Mouse (Mus musculus) retina, postnatal 1 day (tissue): Measurements from ENCODE around the gene Ifna2.
A peak's percentile ranks its signal among the peaks of the same experiment; 100 is the strongest.

Source experiments
- DNase-seq: peaks from one replicate; pipeline ENCODE4 v3.0.0-alpha.2; 2012

Ifna2 gene

DNA sequence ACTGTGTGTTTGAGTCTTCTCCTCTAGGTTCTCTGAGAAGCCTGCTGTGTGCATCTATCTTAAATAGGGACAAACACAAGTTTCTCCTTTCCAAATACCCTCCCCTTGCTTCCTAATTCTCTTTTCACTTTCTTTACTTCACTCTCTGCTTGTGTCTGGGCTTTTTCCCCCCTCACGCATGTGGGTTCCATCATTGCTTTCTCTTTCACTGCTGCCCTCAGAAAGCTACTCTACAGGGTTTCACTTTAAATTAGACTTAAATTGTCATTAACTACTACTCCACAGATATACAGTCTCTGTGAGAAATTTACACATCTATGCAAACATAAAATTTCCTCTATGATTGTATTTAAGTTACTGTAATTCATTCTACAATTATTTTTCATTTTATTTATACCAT, at the start of gene Ifna2:
Gene Ifna2 (minus strand): TSS at position 101 of the 400 bp plus-strand sequence.
- DNase-seq, result no peak

GRCm38 (mm10) chr4:88727324-88727723, 43.6 kb upstream of the Ifna2 start:
- peak; percentile 48 for DNase-seq

GRCm38 (mm10) chr4:88726727-88727126, 43.0 kb upstream of the Ifna2 start:
- DNase-seq, result no peak

DNA sequence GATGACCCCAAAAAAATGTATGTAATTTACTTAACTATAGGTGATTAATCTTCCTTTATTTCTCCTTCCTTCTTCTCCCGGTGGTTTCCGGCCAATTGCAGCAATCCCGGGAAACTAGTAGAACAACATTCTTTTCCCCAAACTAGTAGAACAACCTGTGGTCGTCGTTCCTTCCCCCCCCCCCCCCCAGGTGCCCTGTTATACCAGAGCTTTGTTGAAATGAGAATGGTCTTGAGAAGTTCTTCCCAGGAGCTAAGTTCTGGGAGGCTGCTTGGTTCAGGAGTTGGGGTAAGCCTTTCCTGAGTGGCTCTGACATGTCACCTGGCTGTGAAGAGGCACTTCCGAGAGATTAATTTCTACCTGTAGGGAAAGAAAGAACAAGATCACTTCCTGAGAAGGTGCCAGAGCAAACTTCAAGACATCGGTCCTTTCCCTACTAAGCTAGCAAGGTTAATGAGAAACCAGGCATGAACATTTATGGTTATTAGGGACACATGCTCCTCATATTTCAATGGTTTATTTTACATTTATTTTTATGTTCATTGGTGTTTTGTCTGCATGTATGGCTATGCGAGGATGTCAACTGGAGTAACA, 39.9 kb upstream of the Ifna2 start:
- no peak for DNase-seq

DNA sequence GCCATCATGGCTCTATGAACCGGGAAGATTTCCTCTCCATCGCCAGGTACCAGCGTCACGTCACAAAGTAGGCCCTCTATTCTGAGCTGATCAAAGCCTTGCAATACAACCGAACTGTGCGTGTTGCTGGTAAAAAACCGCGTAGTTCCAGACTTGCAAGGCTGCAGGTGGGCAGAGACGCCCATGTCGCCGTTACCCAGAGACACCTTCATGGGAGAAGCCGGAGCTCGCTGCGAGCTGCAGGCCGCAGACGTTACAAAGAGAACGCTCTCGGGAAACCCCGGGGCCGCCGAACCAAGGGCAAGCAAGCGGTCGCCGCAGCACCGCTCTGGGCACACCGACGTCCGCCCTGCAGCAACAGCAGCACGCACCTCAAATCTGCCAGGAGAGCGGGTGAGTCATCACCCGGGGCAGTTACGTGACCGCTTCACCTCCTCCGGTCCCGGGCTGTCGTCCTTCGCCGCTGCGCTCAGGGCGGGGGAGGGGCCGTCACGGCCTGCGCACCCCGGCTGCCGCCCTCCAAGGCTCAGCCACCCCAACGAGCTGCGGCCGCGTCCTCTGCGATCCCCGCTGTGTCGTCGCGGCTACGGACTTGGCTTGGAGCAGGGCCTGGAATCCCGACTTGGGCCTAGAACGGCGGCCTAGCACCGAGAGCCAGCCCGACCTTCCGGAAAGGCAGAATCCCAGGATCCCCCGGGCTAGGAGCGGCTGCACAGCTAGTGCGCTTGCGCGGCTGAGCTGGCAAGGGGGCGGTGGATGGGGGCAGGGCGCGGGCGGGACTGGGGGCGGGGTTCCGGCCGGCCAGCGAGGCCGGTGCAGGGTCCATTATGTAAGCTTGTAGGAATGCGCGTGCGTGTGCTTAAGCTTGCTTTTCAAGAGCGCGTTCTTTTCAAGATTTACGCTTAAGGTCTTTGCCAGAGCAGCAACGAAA, 38.3 kb upstream of the Ifna2 start, which contains the start of the genes Gm26566 and Klhl9:
Gene Gm26566 (plus strand): TSS at position 15 of the 931 bp plus-strand sequence.
Gene Klhl9 (minus strand): TSS at position 675 of the 931 bp plus-strand sequence.
- DNase-seq, result peak; percentile 96

DNA sequence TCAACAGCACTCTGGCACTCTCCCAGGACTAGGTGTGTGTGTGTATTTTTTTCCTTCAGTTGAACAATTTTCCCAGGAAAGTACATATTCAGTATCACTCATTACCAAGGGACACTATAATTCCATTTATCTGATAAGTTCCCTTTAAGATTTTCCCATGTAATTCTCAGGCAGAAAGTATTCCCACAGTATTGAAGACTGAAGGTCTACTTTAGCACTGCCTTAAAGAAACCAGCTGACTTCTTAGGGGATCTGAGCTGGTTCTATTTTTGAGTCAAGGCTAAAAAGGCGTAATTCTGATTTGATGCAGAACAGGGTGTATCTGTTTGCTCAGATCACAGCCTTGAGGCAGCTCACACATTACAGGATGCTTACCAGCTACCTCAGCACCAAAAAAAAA, 35.0 kb upstream of the Ifna2 start:
- no peak for DNase-seq

DNA sequence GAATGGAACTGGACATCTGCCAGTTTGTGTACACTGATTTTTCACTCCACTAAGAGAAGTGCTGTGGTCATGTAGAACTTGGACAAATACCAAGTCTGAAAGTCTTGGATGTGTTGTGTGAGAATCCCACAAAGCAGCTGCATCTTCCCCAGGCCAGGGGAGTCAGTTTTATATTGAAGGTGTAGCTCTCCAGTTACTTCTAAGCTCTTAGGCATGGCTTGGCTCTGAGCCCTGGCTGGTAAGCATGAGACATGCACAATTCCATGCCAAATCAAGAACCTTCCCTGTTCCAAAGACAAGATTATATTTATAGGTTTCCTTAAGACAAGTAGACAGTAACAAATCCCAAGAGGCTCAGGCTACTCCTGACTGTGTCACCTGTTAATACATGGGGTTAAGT, 31.3 kb upstream of the Ifna2 start:
- no peak for DNase-seq

GRCm38 (mm10) chr4:88714281-88714680, 30.6 kb upstream of the Ifna2 start:
- DNase-seq, result no peak

DNA sequence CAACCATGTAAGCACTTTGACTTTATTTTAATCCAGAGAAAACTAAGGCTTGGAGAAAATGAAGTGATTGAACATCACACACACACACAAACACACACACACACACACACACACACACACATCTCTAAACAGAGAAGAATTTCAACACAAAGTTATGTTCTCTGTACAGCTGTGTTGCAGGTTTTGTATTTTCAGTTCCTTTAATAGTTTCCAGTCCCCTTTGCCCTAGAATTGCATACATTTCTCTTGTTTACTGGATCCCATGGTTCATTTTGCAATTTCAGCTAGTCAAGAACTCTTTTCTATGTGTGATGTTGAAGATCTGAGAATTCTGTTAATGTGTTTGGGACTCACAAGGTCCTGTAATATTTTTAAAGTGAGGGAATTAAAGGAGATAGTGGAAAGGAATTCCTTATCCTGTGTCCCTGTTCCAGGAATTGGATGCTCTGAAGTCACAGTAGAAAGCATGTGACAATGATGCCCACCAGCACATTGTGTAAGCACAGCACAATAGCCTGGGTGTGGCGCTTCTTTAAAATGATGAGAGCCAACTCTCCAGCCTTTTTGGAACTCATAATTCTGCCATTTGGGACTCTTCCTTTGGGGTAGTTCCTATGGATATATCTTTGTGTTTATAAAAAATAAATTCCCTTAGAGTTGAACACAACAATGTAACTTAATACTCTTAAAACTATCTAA, 23.6 kb upstream of the Ifna2 start:
- no peak for DNase-seq

GRCm38 (mm10) chr4:88705924-88706323, 22.2 kb upstream of the Ifna2 start:
- no peak for DNase-seq

GRCm38 (mm10) chr4:88699301-88699700, 15.6 kb upstream of the Ifna2 start:
- no peak for DNase-seq

DNA sequence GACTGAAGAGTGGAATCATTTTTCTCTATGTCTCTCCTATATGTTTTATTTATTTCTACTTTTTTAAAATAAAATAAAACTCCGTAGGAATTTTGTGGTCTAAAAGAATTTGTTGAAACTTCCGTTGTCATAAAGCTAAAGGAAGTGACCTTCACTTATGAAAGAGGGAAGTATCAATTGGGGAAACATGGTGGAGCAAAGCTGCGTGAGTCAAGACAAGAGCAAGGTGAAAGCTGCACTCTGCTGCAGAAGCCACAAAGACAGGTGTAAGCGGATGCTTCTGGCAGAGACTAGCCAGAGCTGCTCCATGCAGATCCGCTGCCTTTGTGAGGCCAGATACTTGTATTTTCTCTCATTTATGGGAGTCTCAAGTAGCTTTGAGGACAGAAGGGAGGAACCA, 15.1 kb upstream of the Ifna2 start:
- no peak for DNase-seq

GRCm38 (mm10) chr4:88697753-88698152, 14.0 kb upstream of the Ifna2 start:
- DNase-seq, result no peak

DNA sequence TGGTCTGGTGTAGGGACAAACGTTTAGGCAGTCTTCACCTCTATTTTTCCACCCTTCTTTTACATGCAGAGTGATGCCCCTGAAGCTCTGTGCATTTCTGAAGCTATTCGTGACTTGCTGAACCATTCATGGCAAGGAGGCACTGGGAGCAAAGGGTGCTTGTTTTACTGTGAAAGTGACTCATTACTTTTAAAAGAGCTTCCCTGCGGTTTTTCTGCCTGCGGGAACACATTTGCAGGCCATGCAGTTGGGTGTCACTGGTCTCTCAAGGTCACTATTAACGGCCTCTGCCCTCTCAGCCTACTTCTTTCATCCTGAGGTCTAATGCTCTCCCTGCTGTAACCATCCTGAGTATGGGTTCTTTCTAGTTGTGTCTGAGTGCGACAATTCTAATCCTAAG, 13.4 kb upstream of the Ifna2 start:
- DNase-seq, result no peak

- DNase-seq, result peak; percentile 83
Observed at GRCm38 (mm10) chr4:88696237-88696884, 12.6 kb upstream of the Ifna2 start.

DNA sequence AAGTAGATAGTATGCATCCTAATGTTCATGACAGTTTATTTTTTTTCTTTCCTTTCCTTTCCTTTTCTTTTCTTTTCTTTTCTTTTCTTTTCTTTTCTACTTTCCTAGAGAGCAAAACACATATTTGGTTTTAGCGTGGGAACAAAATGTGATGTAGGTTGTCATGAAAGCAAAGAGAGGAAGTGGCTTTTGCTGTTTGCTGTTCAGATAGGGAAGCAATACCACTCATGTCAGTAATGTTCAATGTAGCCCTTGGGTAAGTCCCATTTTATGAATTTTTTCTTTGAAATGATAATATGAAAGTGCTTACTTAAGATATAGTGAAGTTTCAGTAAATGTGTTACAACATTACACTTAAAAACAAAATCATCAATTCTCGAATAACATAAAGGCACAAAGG, 9.7 kb upstream of the Ifna2 start:
- DNase-seq, result no peak

DNA sequence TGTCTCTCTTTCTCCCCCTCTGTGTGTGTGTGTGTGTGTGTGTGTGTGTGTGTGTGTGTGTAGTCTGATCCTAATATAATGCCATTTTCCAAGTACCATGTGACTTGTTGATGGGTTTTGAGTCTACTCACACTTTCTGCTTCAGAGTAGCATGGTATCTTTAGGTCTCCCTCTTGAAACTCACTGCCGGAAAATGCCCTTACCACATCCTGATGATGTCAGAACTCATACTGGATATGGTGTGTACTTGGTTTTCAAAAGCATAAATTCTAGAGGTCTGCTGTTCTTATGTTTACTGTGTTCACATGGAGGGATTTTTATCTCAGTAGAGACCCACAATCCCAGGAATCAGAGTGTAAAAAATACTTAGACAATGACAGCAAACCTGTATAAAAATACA, 8.8 kb upstream of the Ifna2 start:
- DNase-seq, result no peak

GRCm38 (mm10) chr4:88691259-88691658, 7.5 kb upstream of the Ifna2 start, which contains the start of gene Ifnab:
TSS of gene Ifnab (minus strand) at chr4:88691359.
- DNase-seq, result no peak

DNA sequence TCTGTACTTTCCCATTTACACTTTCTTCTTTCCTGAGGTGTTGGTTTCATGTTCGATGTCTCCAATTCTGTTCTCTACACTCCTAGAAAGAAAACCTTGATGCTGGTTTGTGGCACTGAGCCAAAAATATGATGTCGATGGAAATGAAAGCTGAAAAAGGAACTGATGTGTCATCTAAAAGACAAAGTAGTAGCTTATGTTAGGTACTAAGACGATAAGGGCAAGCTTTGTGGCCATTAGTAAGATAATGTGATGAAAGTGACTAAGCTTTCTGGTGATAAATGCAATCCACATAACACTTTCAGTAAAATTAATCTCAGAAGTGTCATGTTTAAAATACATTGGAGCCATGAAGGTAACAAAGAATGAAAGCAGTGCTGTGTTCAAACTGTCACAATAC, 2.4 kb downstream of the Ifna2 start:
- DNase-seq, result no peak

- DNase-seq, result peak; percentile 33
Observed at GRCm38 (mm10) chr4:88680362-88680761, 3.4 kb downstream of the Ifna2 start.

DNA sequence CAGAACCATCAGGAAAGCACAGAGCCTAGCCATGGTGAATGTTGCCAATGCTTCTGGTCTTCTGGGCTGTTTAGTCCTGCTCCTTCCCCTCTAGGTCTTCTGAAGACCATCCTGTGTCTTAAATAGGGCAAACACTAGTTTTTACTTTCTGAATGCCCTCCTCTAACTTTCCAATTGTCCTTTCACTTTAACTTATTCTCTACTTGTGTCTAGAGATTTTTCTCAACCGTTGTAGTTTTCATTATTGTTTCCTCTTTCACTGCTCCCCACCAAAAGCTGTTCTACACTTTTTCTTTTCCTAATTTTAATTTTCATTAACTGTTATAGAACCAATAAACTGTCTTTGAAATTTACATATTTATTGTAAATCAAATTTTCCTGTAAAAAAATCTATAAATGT, 6.9 kb downstream of the Ifna2 start, which contains the start of gene Ifna16:
Gene Ifna16 (minus strand): TSS at position 101 of the 400 bp plus-strand sequence.
- DNase-seq, result no peak

- no peak for DNase-seq
Observed at GRCm38 (mm10) chr4:88655461-88655860, 28.3 kb downstream of the Ifna2 start.

GRCm38 (mm10) chr4:88653644-88654043, 30.1 kb downstream of the Ifna2 start:
- no peak for DNase-seq
